In genomic region chr3:138675881-138676280, GRCm38 (mm10) we compare ENCODE assay signal across 14 mouse cellular contexts.
"Had no signal": no experiment of that assay in that cellular context is flagged by ENCODE, and none has a peak within 500 bp of the region (broad histone marks: within the 10 kb centered on the region; RNA-seq: fewer than 3 reads in every experiment).

No protein-coding gene starts in this region.

- H3K36me3 ChIP-seq: limb, embryonic 10.5 days; limb, embryonic 13.5 days; liver, embryonic 13.5 days had no signal

- H3K27ac ChIP-seq: limb, embryonic 10.5 days; limb, embryonic 13.5 days; liver, embryonic 13.5 days; stomach, postnatal 0 days had no signal

- H3K4me1 ChIP-seq: limb, embryonic 10.5 days; limb, embryonic 13.5 days; liver, embryonic 13.5 days had no signal

- H3K4me3 ChIP-seq: limb, embryonic 10.5 days; limb, embryonic 13.5 days; liver, embryonic 13.5 days had no signal

- DNase-seq: kidney, adult 9 months; kidney, postnatal 14 days; kidney, postnatal 4 days; liver; liver, embryonic 13.5 days; lung, adult 2 months; lung, postnatal 14 days; lung, postnatal 4 days; midbrain, embryonic 14.5 days; thymus, postnatal 25 days had no signal

- H3K9me3 ChIP-seq: limb, embryonic 10.5 days; limb, embryonic 13.5 days; liver, embryonic 13.5 days had no signal

- H3K9ac ChIP-seq: limb, embryonic 13.5 days; liver, embryonic 13.5 days had no signal

- H3K4me2 ChIP-seq: limb, embryonic 13.5 days; liver, embryonic 13.5 days; midbrain, embryonic 11.5 days had no signal

- H3K27me3 ChIP-seq: limb, embryonic 13.5 days; liver, embryonic 13.5 days had no signal
